Mouse (Mus musculus): ENCODE results near the gene Scarb1.

DNA sequence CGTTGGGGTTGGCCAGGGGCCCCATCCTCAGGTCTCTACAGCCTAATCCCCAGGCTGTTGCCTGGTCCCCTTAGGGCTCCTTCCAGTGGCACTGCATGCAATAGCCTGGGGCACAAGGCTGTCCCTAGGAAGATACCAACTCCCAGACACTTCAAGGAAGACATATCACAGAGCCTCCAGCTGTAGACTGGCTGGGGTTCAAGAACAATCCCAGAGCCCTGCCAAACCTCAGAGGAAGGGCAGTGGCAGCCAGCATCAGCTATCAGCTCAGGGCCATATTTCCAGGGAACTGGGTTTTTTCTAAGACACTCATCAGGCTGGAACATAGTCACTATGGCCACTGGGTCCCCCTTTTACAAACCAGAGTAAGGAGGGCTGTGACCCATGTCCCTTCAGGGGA is 25.8 kb downstream of the Scarb1 start:
- TF ChIP-seq POLR2A (IDR thresholded peaks at IDR 0.05; ENCODE audit: low read depth, low read length) (no peak), CTCF (IDR thresholded peaks at IDR 0.05; ENCODE audit: extremely low read depth, insufficient read depth, insufficient read length, insufficient replicate concordance) (no peak)

Data from spleen, adult 2 months (tissue).